Mouse (Mus musculus): ENCODE results near the gene Ppdpf.

GRCm38 (mm10) chr2:181148318-181148955 is 38.6 kb upstream of the Ppdpf start:
- TF ChIP-seq CTCF (IDR thresholded peaks at IDR 0.05; ENCODE audit: low read depth) = no peak
- TF ChIP-seq EP300 (IDR thresholded peaks at IDR 0.05; ENCODE audit: low read depth) = no peak
